Mouse (Mus musculus) T-helper 1 cell (primary cell): ENCODE measurements around the gene Ulk1.

Experiments used
- in situ Hi-C: fragments of 300-600 bp; cut with MboI, MseI; formaldehyde crosslinking; loops from one replicate; pipeline ENCODE4 v1.15.1; 2025; ENCODE audit warnings: high pct_unique_total_duplicates

Gene Ulk1

GRCm38 (mm10) chr5:110769272-110769671, 40.6 kb downstream of the Ulk1 start:
- in situ Hi-C loops = no loop called here

GRCm38 (mm10) chr5:110763890-110764289, 46.0 kb downstream of the Ulk1 start:
- in situ Hi-C loops = no loop called here

GRCm38 (mm10) chr5:110745021-110745420, 64.9 kb downstream of the Ulk1 start:
- in situ Hi-C loops = no loop called here

GRCm38 (mm10) chr5:110739496-110740275, 70.2 kb downstream of the Ulk1 start:
- in situ Hi-C loops = no loop called here

GRCm38 (mm10) chr5:110735606-110736005, 74.3 kb downstream of the Ulk1 start:
- in situ Hi-C loops = no loop called here
